Mouse (Mus musculus): ENCODE data around the gene Slit3.

Gene Slit3

GRCm38 (mm10) chr11:35304216-35304975 lies 183.4 kb downstream of the Slit3 start:
- DNase-seq (ENCODE audit: low spot score in 2 of 2), result no peak

- DNase-seq (ENCODE audit: low spot score in 2 of 2), result no peak
Measured at GRCm38 (mm10) chr11:35305111-35305510, 184.1 kb downstream of the Slit3 start.

GRCm38 (mm10) chr11:35305910-35306309 lies 184.9 kb downstream of the Slit3 start:
- no peak for DNase-seq (ENCODE audit: low spot score in 2 of 2)

DNA sequence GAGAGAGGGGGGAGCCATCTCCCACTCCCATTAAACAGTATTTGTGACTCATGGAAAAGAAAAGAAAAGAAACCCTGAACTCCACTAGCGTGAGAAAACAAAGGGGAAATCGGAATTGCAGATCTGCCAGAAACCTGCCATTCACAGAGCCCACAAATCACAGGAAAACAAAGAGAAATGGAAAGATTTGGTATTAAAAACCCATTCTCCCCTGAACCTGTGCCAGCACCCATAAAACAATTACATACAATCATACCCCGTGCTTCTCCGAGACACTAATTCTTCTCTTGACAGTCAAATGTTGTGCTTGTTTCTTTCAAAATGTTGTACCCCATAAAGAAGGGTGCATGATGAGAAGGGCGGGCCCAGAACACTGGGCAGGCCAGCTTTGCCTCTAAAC lies 185.9 kb downstream of the Slit3 start:
- DNase-seq (ENCODE audit: low spot score in 2 of 2), result no peak

- DNase-seq (ENCODE audit: low spot score in 2 of 2), result no peak
Measured at GRCm38 (mm10) chr11:35307992-35308391, 187.0 kb downstream of the Slit3 start.

DNA sequence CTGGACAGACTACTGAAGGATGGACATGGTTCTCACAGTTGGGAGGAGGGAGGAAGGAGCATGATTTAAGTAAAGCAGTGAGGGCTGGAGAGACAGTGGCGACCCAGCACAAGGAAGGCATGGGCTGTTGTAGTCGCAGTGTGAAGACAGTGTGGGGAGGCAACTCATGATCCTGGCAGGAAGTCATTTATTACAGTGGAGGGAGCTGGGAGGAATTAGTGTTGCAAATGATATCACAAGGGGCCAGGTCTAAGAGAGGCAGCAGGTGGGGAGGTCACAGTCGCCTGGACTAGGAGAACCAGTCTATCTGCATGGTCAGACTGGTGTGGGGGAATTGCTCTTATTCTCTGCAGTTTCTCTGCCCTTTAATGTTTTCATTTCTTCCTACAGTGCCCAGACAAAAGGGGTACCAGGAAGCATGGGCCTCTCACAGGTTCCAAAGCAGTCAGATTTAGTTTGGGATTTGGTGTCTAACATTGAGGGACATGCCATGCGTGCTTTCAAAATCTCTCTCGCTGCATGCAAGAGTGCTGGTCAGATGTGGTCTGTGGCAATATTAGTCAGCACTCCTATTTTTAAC lies 194.5 kb downstream of the Slit3 start:
- DNase-seq (ENCODE audit: low spot score in 2 of 2), result no peak

DNA sequence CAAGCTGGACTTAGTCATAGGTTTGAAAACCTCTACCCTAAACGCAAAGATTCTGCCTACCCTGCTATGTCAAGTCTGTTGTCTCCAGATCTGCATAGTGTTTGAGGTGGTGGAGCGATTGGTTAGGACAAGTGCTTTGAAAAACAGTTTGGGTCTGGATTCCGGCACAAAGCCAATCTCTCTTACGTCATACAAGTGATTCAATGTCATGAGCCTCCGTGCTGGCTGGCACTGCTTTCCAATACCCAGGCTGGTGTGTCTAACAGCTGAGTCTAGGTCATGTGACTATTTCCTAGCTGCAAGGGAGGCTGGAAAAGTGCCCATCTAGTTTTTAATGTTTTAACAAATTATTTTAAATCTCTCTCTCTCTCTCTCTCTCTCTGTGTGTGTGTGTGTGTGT lies 196.2 kb downstream of the Slit3 start:
- no peak for DNase-seq (ENCODE audit: low spot score in 2 of 2)

DNA sequence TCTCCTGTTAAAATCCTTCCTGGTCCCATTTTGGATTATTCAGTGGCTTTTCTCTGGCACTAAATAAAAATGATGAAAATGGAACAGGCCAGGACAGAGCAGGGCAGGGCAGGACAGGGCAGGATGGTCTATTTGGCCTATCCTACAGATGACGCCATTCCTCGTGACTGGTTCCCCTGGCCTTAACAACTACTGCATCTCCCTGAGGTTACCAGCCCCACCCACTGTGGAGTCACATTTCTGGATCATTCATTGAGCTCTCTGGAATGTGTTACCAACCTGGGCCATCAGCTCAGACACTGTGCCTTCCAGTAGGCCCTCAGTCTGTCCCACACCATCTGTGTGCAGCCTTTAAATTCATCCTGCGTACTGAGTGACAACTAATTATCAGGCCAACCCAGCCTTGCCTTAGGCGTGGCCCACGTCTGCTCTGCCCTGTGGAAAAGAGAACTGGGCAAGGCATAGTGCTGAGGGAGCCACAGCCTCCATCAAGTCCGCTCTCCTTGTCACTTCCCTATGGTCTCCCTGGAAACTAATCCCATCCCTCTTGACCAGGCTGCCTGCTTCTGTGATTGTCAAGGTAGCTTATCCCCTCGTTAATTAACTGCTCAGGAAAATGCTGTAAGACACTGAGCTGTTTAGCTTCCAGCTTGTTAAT lies 196.9 kb downstream of the Slit3 start:
- DNase-seq (ENCODE audit: low spot score in 2 of 2), result no peak

DNA sequence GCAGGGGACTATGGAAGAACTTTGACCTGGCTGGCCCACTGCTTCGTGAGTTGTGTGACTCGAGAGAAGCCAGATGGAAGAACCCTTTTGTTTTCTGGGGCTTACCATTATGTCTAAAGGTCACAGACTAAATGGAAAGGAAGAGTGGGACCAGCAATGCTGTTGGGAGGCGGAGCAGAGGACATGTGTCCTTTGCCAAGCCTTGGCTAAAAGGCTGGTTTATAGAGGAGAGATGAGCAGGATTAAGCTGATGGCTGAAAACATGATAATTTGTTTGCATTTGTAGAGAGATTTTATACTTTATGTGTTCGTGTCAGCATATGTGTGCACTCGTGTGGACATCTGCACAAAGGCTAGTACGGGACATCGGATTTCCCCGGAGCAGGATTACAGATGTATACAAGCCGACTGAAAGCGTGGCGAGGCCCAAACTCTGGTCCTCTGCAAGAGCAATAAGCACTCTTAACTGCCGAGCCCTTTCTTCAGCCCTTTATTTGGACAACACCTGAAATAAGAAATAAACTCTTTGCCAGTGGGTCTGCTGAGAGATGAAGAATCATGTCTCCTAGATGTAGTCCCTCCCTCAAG lies 197.5 kb downstream of the Slit3 start:
- DNase-seq (ENCODE audit: low spot score in 2 of 2), result no peak

- DNase-seq (ENCODE audit: low spot score in 2 of 2), result no peak
Measured at GRCm38 (mm10) chr11:35320518-35320917, 199.5 kb downstream of the Slit3 start.

- DNase-seq (ENCODE audit: low spot score in 2 of 2), result no peak
Measured at GRCm38 (mm10) chr11:35324397-35324796, 203.4 kb downstream of the Slit3 start.

DNA sequence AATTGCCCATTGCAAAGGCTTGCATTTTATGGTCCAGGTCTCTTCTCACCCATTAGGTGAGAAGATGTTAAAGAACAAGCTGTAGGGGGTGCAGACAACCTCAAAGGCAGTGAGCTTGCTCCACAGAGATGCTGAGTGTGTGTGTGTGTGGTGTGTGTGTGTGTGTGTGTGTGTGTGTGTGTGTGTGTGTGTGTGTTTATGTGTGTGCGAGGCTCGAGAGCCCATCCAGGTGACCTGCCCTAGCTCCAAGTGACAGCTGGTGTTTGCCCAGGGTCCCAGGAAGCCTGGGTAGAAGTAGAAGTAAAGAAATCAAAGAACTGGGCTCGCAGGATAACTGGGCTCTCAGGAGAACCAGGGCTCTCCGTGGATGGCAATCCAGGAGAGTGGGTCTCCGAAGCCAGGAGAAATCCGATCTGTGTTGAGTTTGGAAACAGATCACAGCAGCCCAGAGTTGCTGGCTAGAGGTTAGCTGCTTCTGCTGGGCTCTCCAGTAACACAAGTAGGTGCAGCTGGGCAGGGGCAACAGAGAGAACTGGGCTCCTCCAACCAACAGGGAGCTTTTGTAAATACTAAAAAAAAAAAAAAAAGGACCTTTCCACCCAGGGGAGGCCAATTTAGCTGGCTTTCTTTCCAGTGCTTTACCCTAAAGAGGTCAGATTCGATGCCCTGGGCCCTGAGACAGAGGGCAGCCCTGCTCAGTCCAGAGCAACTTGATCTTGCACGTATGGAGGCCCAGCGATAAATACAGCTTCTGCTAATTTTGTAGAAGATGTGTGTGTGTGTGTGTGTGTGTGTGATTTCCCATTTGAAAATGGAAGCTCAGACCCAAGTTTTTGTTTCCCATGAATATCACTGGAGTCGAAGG lies 204.3 kb downstream of the Slit3 start:
- no peak for DNase-seq (ENCODE audit: low spot score in 2 of 2)

DNA sequence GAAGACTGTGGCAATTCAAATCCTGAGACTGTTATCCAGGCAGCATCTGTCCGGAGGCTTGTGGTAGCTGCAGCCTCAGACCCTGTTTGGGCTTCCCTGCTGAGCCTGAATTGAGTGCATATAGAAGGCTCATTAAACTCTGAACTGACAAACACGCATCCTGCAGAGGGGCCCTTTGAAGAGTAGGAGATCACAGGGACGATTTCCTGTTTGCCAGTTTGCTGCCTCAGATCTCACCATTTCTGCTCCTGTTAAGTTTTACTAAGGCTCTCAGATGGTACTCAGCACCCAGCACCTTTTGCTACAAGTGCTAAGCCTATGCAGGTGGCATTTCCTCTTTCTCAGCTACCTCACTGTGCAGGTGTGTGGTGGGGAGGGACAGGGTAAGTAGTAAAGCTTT lies 205.3 kb downstream of the Slit3 start:
- no peak for DNase-seq (ENCODE audit: low spot score in 2 of 2)

GRCm38 (mm10) chr11:35327899-35328298 lies 206.9 kb downstream of the Slit3 start:
- no peak for DNase-seq (ENCODE audit: low spot score in 2 of 2)

DNA sequence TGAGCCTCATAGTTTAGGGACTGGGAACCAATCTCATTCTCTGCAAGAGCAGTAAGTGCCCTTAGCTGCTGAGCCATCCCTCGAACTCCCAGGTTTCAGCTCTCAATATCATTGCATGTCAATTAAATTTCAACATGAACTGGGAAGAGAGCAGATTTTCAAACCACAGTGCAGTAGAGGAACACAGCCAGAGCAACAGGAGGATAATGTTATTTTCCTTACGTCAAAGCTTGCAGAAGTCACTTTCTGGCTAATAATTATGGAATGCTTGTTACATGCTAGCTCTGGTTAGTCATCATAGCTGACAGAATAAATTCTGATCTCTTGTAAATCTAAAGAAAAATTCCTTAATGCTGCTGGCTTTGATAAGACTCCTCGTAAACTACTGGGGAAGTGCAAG lies 210.5 kb downstream of the Slit3 start:
- no peak for DNase-seq (ENCODE audit: low spot score in 2 of 2)

DNA sequence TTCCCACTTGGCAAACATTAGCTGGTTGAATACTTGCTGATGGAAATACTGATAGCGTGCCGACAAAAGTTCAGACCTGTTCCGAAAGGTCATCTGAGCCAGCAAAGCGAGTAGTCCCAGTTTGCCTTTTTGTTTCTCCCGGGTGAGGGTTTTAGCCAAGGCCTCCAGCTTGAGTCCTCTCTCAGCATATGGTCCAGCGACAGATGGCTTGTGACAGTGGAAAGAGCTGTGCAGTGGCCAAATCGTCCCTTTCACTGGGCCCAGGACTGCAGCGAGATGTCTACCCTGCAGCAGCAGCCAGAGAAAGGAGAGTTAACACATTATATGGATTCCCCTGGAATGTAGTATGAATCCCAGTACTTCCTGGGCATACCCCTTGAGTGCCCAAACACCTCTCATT lies 215.5 kb downstream of the Slit3 start:
- no peak for DNase-seq (ENCODE audit: low spot score in 2 of 2)

DNA sequence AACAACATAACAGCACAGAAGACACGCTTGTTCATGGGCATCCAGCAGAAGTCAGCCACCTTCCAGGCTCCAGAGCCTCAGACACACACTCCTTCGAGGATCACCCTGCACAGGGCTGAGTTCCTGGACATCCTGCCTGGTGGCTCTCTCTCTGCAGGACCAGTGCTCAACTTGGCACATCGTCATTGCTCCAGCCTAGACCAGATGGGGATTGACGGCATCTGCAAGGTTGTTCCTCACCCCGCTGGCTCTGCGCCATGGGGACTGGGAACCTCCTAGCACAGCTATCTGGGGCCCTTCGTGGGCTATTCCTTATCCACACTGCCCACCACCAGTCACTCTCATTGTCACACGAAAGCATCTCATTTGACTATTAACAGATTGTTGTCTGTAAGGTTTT lies 216.5 kb downstream of the Slit3 start:
- DNase-seq (ENCODE audit: low spot score in 2 of 2), result no peak

- DNase-seq (ENCODE audit: low spot score in 2 of 2), result no peak
Measured at GRCm38 (mm10) chr11:35337927-35338819, 217.1 kb downstream of the Slit3 start.

DNA sequence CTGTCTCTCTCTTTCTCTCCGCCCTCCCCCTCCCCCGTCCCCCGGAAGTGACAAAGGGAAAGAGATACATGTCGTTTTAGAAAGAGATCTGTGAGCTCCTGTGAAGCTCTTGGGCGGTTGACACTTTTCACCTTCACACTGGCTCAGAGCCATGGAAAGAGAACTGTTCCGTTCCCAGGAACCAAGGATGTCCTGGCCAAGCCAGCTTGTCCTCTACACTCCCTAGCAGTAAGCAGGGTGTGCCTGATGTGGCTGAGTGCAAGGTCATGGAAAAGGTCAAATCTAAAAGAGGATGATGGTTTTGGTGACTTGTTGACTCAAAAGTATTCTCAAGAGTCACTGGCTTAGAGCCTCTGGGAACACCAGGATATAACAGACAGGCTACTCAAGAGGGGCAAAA lies 219.7 kb downstream of the Slit3 start:
- no peak for DNase-seq (ENCODE audit: low spot score in 2 of 2)

GRCm38 (mm10) chr11:35342486-35342885 lies 221.5 kb downstream of the Slit3 start:
- no peak for DNase-seq (ENCODE audit: low spot score in 2 of 2)

Data from natural killer cell, adult 2 months (primary cell).